Mouse (Mus musculus): ENCODE results near the gene Gm13199.

DNA sequence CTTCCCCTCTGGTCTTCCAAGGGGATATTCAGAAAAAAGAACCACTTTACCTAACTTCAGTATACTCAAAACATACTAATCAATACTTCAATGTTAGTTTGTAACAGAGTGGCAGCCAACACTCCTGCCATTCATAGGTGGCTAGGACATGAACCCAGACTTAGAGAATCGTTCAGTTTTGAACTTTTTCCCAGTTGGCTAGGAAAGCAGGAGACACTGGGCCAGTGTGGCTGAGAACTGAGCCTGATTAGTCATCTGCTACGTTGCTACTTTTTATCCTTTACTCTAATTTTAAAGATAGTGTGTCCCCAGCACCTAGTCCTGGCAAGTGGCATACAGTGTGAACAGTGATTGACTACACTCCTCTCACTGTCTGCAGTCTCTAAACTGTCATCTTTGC, 4.9 kb upstream of the Gm13199 start:
- TF ChIP-seq CTCF (IDR thresholded peaks at IDR 0.05; ENCODE audit: low read depth, low read length) = no peak
- TF ChIP-seq POLR2A (IDR thresholded peaks at IDR 0.05; ENCODE audit: borderline replicate concordance, low read depth, low read length) = no peak
